Mouse (Mus musculus): ENCODE data around the gene Ube2d2b.

DNA sequence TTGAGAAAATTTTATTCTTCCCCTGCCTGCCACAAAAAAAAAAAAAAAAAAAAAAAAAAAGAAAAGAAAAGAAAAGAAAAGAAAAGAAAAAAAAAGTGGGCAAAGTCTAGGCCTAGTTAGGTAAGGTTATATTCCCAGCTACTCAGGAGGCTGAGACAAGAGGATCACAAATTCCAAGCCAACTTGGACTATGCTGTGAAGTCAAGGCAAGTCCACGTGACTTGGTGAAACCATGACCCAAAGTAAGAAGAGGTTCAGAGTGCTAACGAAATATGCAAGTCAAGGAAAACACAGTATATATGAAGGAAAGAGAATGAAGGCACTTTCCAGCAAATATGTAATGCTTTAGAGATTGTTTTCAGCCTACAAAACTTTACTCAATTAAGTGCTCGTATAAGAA lies 37.4 kb upstream of the Ube2d2b start:
- TF ChIP-seq POLR2A (IDR thresholded peaks at IDR 0.05; ENCODE audit: borderline replicate concordance, low read depth, low read length): no peak
- TF ChIP-seq CTCF (IDR thresholded peaks at IDR 0.05; ENCODE audit: low read depth, low read length): no peak
